Mouse (Mus musculus): ENCODE data around the gene Eomes. TPM values are rescaled to one million over a fixed set of nuclear protein-coding genes. Genes with fewer than 3 reads are reported as not detected.
A peak's percentile ranks its signal among the peaks of the same experiment; 100 is the strongest.

Eomes gene
- total RNA-seq, 2 experiments from 2014 or later: not detected

DNA sequence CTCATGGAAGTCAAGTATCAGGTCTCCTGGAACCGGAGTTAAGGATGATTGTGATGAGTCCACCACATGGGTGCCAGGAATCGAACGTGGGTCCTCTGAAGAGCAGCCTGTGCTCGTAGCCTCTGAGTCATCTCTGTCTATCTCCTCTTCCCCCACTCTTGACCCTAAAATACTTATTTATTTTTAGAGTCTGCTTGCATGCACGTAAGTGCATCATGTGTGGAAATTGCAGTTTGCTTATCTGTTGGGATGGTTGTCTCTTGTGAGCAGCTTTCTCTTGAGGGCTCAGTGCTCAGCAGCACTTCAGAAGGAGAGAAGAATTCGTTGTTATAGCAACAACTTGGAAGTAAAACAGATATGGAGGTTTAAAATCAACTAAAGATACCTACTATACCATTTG is 37.5 kb downstream of the Eomes start:
- intact Hi-C loops (cut with DNase I): no loop called here
- DNase-seq: no peak

DNA sequence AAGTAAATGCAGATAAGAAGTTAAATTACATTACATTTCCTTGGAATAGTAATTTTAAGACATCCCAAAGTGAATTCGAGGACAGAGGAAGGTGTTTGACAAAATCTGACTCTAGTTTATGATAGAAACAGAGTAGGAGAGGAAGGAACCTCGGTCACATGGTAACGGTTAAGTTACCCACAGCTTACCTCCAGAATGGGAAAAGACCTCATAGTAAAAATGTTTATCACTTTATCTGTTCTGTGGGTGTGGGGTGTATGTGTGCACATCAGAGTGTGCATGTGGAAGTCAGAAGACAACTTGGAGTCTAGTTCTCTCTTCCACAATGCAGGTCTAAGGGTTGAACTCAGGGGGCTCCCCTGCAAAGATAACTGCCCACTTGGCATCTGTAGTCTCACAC is 38.1 kb downstream of the Eomes start:
- DNase-seq: no peak
- intact Hi-C loops (cut with DNase I): no loop called here

DNA sequence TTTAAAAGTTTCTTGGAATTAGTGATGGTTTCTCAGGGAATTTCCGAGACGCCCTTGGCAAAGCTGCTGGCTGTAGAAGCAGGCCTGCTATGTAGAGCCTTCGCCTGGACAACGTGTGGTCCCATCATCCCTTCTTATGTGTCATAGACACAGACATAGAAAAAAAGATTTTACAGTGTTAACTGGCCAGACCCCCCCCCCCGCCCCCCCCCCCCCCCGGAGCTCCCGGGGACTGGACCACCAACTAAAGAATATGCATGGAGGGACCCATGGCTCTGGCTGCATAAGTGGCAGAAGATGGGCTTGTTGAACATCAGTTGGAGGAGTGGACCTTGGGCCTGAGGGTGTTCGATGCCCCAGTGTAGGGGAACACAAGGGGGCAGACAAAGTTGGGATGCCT is 39.6 kb downstream of the Eomes start:
- intact Hi-C loops (cut with DNase I): no loop called here
- no peak for DNase-seq

DNA sequence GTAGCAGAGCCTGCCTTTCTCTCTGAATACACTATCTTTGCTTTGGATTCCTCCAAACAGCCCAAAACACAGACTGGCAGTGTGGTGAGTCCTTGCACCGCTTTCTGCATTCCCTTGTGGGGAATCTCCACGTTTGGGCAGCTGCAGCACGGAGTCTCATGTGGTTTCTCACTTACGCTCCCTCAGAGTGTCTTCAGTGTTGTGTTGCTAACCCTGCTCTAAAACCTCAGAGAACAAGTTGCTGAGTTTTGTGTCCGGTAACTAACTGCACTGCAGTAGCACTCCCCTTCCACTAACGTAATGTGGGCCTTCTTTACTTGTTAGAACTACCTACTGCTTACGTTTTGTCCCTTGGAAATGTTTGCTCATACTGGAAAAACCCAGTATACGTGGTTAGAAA is 41.1 kb downstream of the Eomes start:
- intact Hi-C loops (cut with DNase I): no loop called here
- DNase-seq: no peak

DNA sequence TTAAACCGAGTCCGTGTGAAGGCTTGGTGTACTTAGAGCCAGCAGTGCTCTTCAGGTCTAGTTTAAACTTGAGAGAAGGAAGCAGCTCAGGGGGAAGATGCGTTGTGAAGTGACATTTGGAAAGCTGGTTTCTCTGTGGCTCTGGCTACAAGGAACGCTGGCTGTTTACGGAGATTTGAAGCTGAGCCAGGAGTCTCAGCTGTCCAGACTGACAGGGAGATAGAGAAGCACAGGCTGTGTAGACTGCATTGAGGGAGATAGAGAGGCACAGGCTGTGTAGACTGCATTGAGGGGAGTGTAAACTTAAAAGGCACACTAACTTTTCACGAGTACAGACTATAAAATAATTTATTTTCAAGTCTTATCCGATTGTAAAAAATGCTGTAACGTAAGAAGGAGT is 42.0 kb downstream of the Eomes start:
- intact Hi-C loops (cut with DNase I): no loop called here
- peak in 1 of 2 experiments; percentile 24 for DNase-seq

DNA sequence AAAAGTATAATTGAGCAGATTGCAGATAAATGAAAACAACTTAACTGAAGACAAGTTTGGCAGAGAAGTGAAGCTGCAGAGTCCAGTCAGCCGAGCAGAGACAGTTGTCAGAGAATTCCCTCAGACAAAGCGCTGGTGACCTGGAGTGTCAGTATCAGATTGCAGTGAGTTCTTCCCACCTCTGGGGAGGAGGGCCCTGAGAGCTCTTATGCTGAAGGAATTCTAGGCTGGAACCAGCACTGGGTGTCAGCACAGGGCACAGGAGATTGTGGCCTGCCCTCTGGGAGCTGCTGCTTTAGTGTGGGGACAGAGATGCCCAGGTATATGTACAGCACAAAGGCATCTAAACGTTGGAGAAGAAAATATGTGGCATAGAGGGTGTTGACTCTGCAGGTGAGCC is 42.8 kb downstream of the Eomes start:
- intact Hi-C loops (cut with DNase I): no loop called here
- no peak for DNase-seq

DNA sequence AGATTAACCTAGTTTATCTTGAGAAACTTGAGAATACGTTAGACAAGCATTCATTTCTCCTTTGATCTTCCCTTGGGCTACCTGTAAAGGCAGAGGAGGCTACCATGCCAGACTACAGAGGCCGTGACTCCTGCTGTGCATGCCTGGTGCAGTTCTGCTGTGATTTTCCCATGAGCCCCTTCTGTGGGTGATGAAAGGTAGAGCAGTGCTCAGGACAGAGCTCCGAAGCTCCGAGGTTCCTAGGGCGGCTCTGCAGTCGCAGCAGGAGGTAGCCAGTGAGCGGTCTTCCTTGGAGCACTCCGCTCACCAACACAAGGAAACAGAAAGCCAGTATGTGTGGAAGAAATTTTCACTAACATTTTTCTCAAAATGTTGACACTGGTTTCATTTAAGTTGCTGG is 43.6 kb downstream of the Eomes start:
- no peak for DNase-seq
- intact Hi-C loops (cut with DNase I): no loop called here

DNA sequence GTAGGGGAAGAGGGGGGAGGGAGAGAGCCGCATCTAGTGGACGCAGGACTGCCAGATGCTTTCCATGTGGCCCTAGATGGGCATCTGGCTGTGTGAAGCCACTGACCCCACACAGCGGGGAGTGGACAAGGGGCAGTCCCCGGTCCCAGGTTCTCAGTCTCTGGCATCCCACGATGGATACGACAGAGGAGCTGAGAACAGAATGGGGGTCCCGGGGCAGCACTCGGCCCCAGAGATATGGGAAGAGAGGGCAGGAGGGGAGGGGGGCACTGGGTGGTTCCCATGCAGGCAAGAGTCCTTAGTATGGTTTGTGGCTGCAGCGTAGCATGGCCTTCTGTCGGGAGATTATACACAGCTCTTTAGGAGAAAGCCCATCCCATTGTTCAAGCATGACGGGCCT is 45.7 kb downstream of the Eomes start:
- intact Hi-C loops (cut with DNase I): no loop called here
- DNase-seq: no peak

DNA sequence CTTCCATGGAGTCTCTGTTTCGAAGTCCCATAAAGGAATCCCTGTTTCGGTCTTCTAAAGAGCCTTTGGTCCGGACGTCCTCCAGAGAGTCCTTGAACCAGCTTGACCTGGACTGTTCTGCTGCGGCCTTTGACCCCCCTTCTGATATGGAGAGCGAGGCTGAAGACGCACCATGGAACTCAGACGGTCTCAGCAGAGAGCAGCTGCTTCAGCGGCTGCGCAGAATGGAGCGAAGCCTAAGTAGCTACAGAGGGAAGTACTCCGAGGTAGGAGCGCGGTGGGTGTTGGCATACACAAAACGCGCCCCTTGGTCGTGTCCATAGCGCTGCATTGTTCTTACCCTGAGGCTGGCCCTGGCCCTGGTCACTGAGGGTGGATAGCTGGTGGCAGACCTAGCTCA is 49.0 kb downstream of the Eomes start:
- intact Hi-C loops (cut with DNase I): no loop called here
- no peak for DNase-seq

DNA sequence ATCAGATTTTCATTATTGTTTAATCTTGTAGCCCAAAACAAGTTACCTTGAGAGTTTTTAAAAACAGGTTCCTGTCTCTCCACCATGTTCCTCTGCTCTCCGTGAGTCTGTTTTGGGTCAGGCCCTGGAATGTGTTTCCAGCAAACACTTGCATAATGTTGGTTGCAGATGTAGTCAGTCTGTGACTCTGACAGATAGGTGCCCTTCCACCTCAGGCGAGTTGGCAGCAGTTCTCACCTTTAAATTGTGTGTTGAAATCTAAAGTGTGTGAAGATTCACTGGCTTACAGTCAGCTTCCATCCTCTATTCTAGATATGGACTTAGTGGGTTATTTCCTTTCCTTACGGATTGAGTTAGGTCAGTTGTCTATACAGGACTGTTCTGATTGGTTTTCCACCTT is 51.8 kb downstream of the Eomes start:
- intact Hi-C loops (cut with DNase I): no loop called here
- DNase-seq: no peak

DNA sequence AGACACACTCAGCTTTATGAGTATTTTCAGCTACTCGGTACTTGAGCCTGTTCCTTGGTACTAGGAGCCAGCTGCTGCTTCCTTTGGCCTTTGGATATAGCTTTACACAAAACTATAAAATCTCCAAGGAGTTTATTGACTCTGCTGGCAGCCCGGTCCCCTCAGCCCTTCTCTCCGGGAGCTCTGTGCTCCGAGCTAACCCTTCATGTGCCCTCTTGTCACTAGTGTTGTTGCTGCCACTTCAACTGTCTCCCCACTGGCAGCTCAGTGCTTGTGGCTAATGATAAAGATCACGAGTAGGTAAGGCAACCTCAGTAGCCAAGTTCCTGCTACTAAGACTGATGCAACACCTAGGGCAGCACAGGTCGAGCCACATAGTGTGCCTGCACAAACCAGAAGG is 52.7 kb downstream of the Eomes start:
- intact Hi-C loops (cut with DNase I): no loop called here
- DNase-seq: no peak

DNA sequence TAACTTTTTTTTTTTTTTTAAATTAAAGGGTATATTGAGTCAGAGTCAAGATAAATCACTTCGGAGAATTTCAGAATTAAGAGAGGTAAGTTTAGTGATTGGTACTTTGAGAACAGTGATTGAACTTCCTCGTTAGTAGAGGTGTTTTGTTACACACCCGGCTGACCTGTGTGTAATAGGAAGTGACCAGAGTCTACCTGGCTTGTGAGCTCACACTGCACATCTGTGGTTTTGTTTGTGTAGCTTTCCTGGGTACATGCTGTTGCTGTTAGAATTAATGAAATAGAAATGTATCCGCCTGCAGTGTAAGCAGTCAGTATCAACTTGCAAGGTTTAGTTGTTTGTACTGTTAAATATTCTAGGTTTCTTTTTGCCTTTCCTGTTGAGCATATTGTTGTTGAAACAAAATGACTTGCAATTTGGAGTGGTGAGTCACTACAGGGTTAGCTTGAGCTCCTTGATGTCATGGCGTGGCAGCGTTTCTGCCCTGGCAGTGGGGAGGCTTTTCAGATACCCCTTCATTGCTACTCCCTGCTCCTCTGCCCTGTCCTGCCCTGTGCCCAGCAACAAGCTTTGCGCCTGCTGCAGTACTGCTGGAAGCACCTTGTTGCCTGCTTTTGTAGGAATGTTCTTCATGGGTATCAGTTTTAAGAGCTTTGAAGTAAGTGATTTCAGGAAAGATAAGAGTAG is 54.6 kb downstream of the Eomes start:
- no peak for DNase-seq
- intact Hi-C loops (cut with DNase I): no loop called here

Other genes with a start within 250 kb of the Eomes start
- 100 to 1,000 TPM; 262 to 330 TPM for gene Golga4, start 28.1 kb downstream of the Eomes start, total RNA-seq (2021)
- gene Itga9, start 128.5 kb downstream of the Eomes start, total RNA-seq (2021): 1 to 10 TPM; 5.8 TPM